Mouse (Mus musculus) lung, postnatal 0 days (tissue): ENCODE data around the gene Gm11559. TPM values are rescaled to one million over a fixed set of nuclear protein-coding genes. Genes with fewer than 3 reads are reported as not detected.
"Not testable (repeated sequence)": the region's sequence is repeated elsewhere in the genome, so short reads cannot be mapped to it uniquely, and the experiment has no call there.

ENCODE experiments used
- ATAC-seq: fragments of 200-750 bp; cut with Nextera tagmentation; 2 replicates; pipeline ENCODE4 v1.8.0; 2017; ENCODE audit warnings: moderate library complexity
- DNase-seq: peaks from one replicate; pipeline ENCODE4 v3.0.0-alpha.2; 2016; ENCODE audit warnings: low spot score
- H3K27ac ChIP-seq: fragments of 300-500 bp; sonication (generic); 2 replicates; pipeline ENCODE4 v1.5.1; 2014; ENCODE audit warnings: antibody characterized with exemption, mild to moderate bottlenecking, low read length, mixed read lengths
- H3K27me3 ChIP-seq: fragments of 300-500 bp; sonication (generic); replicated peaks from 2 replicates; pipeline ENCODE4 v1.6.1; 2014; ENCODE audit warnings: low read length, mixed read lengths; ENCODE audit not compliant: insufficient read depth
- H3K36me3 ChIP-seq: fragments of 300-500 bp; sonication (generic); 2 replicates; pipeline ENCODE4 v1.6.1; 2014; ENCODE audit warnings: low read length, mixed read lengths; ENCODE audit not compliant: insufficient read depth
- H3K4me1 ChIP-seq: fragments of 300-500 bp; sonication (generic); 2 replicates; pipeline ENCODE4 v1.6.1; 2014; ENCODE audit warnings: antibody characterized with exemption, low read depth, low read length, mixed read lengths; ENCODE audit not compliant: insufficient read depth
- H3K4me2 ChIP-seq: fragments of 300-500 bp; sonication (generic); replicated peaks from 2 replicates; pipeline ENCODE4 v1.6.1; 2014; ENCODE audit warnings: low read depth, mild to moderate bottlenecking, low read length, moderate library complexity, mixed read lengths
- H3K4me3 ChIP-seq: fragments of 300-500 bp; sonication (generic); 2 replicates; pipeline ENCODE4 v1.5.1; 2014; ENCODE audit warnings: low read depth, low read length
- H3K9ac ChIP-seq: fragments of 300-500 bp; sonication (generic); replicated peaks from 2 replicates; pipeline ENCODE4 v1.6.1; 2014; ENCODE audit warnings: low read depth, mild to moderate bottlenecking
- H3K9me3 ChIP-seq: fragments of 300-500 bp; sonication (generic); 2 replicates; pipeline ENCODE4 v1.6.1; 2016; ENCODE audit warnings: low read length, mixed read lengths
- CTCF ChIP-seq: IDR thresholded peaks from 2 replicates; pipeline ENCODE4 v1.5.1; 2016; ENCODE audit warnings: antibody characterized with exemption, mild to moderate bottlenecking
- EP300 ChIP-seq: IDR thresholded peaks from 2 replicates; pipeline ENCODE4 v1.6.1; 2016; ENCODE audit warnings: antibody characterized with exemption, mild to moderate bottlenecking, control low read depth
- WGBS: fragments of 180-500 bp; shearing (Covaris S2); extraction: QIAGEN DNeasy Blood & Tissue Kit; methylation state at CpG from one replicate; pipeline ENCODE4 v1.1.7; 2014; 5-methylcytosine and 5-hydroxymethylcytosine counted together
- polyA plus RNA-seq: library from polyadenylated mRNA; unstranded; fragments of >200 nt; fragmentation: Nextera tagmentation; extraction: Ambion mirVana; gene quantifications from 2 replicates; pipeline ENCODE4 v1.2.1, GENCODE M21; 2015

Gene Gm11559
- polyA plus RNA-seq, result not detected in 2 replicates

DNA sequence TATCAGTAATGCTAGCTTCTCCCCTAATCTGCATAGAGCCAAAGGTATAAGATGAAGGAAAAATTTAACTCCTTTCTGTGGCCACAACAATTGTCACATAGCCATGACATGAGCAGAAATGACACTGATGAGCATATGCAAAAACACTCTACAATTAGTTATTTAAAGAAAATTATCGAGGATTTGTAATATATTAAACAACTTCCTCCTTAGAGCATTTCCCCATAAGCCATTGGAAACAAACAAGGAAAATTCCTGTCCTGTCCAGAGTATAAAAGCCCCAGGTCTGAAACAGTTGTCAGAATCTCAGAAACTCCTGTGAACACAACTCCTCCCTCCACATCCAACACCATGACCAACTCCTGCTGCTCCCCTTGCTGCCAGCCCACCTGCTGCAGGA, at the start of gene Gm11559:
Gene Gm11559, plus strand, starts transcription at position 301 of the 400 bp plus-strand sequence.
- H3K4me1 ChIP-seq, H3K4me3 ChIP-seq, H3K9me3 ChIP-seq, H3K9ac ChIP-seq, H3K27ac ChIP-seq, H3K36me3 ChIP-seq, ATAC-seq, DNase-seq, H3K4me2 ChIP-seq, H3K27me3 ChIP-seq: not testable (repeated sequence)
- WGBS, result 43% methylated on average over 1 of the region's 1 CpGs

DNA sequence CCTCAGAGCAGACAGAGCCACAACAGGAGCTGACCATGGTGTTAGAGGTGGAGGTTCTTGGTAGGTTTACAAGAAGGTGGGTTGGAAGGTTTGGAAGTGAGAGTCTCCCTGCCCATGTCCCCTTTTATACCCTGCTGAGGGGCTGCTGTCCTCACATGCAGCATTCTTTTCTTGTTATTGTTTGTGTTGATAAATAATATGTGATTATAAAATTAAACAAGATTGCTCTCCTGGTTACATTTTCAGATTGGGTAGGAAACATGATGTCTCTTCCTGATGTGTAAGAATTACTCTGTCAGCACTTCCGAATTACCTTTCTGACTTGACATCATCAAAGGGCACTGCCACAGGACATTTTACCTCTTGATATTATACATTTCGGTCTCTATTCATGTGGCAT, 48.7 kb upstream of the Gm11559 start, which contains the start of gene Gm11564:
Gene Gm11564, minus strand, starts transcription at position 101 of the 400 bp plus-strand sequence.
- not testable (repeated sequence) for DNase-seq, ATAC-seq, H3K9me3 ChIP-seq, H3K4me3 ChIP-seq, H3K4me1 ChIP-seq, H3K9ac ChIP-seq, H3K4me2 ChIP-seq, H3K27me3 ChIP-seq, H3K27ac ChIP-seq, H3K36me3 ChIP-seq
- WGBS, result 73% methylated on average over 2 of the region's 2 CpGs

DNA sequence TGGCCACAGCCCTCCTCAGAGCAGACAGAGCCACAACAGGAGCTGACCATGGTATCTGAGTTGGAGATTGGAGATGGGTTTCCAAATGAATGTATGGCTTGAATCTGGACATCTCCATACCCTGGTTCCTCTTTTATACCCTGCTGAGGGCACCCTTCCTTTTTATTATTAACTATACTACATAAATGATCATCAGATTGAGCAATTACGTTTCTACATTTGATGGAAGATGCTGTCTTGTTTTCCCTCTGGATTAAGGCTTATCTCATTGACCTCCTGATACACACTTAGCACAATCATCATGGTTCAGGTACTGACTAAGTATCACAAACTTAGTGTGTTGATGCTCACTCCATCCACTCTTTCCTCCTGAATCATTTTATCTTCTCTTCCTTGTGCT, 26.3 kb upstream of the Gm11559 start, which contains the start of gene 2300003K06Rik:
Gene 2300003K06Rik, minus strand, starts transcription at position 101 of the 400 bp plus-strand sequence.
- no peaks in the 10 kb centered on the region for H3K9me3 ChIP-seq
- H3K36me3 ChIP-seq, result no peaks in the 10 kb centered on the region
- no peaks in the 10 kb centered on the region for H3K27me3 ChIP-seq
- H3K4me3 ChIP-seq, result no peak within 1 kb of the TSS
- no peak within 1 kb of the TSS for H3K9ac ChIP-seq
- TF ChIP-seq CTCF, result no peak
- no peak for TF ChIP-seq EP300
- 70% methylated on average over 1 of the region's 1 CpGs for WGBS
- H3K4me2 ChIP-seq, result no peak within 1 kb of the TSS
- DNase-seq (no peak), ATAC-seq (no peak)
- no peak within 1 kb of the TSS for H3K27ac ChIP-seq
- no peaks in the 10 kb centered on the region for H3K4me1 ChIP-seq

DNA sequence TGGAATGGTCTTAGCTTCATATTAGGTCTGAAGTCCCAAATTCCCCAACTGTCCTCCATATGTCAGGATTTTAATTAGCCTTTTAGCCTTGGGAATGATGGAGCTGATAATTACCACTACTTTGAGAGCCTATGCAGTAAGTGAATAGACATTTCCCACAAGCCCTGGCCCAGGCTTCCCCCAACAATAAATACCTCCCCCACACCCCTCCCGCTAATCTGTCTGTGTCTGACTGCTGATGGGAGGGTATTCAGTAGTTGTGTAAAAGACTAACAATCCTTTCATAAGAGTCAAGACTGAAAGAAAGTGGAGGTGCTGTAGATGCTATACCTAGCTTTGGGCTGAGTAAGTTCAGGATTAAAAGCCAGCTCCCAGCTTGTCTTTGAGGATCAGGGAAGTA, 22.1 kb upstream of the Gm11559 start:
- Histone ChIP-seq H3K9ac (no peak overlapping the region), H3K4me1 (no peaks in the 10 kb centered on the region), H3K27me3 (no peaks in the 10 kb centered on the region), H3K27ac (no peak overlapping the region), H3K9me3 (no peaks in the 10 kb centered on the region), H3K36me3 (no peaks in the 10 kb centered on the region), H3K4me3 (no peak overlapping the region), H3K4me2 (no peak overlapping the region)
- DNase-seq, result no peak
- 82% methylated on average over 1 of the region's 1 CpGs for WGBS
- ATAC-seq, result no peak
- TF ChIP-seq EP300 (no peak), CTCF (no peak)

DNA sequence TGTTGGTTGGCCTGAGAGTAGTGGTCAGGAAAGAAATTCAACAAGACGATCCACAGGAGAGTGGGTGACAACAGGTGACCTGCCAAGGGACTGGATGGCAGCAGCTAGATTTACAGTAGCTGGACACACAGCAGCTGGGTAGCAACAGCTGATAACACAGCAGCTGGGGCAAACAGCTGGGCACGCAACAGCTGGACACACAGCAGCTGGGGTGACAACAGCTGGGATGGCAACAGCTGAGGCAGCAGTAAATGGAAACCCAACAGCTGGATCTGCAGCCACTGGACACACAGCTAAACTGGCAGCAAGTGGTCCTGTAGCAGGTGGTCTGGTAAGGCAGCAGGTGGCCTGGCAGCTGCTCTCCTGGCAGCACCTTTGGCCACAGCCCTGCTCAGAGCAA, 17.5 kb upstream of the Gm11559 start:
- WGBS, result 79% methylated on average over 2 of the region's 2 CpGs
- H3K27me3 ChIP-seq, result no peaks in the 10 kb centered on the region
- no peak for DNase-seq
- no peak overlapping the region for H3K9ac ChIP-seq
- H3K27ac ChIP-seq, result no peak overlapping the region
- no peaks in the 10 kb centered on the region for H3K4me1 ChIP-seq
- no peak overlapping the region for H3K4me3 ChIP-seq
- no peaks in the 10 kb centered on the region for H3K9me3 ChIP-seq
- H3K4me2 ChIP-seq, result no peak overlapping the region
- H3K36me3 ChIP-seq, result no peaks in the 10 kb centered on the region
- ATAC-seq, result no peak
- TF ChIP-seq CTCF (no peak), EP300 (no peak)

DNA sequence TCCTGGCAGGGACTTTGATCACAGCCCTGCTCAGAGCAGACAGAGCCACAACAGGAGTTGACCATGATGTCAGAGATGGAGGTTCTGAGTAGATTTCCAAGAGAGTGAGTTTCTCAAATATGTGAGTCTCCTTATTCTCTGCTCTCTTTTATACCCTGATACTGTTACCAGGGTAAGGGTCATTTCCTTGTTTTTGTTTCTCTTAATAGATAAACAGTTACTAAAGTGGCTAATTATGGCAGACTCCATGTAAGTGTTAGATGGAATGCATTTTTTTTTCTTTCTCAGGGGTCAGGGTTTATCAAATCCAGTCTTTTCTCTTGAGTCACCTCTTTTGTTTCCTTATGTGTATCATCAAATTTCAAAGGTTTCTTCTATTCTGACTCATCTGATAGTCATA, 12.8 kb upstream of the Gm11559 start, which contains the start of gene Krtap4-16:
Gene Krtap4-16, minus strand, starts transcription at position 101 of the 400 bp plus-strand sequence.
- TF ChIP-seq CTCF, result no peak
- no peak for TF ChIP-seq EP300
- Histone ChIP-seq H3K4me2 (no peak within 1 kb of the TSS), H3K27ac (no peak within 1 kb of the TSS), H3K36me3 (no peaks in the 10 kb centered on the region), H3K27me3 (no peaks in the 10 kb centered on the region), H3K4me3 (no peak within 1 kb of the TSS), H3K4me1 (no peaks in the 10 kb centered on the region), H3K9me3 (no peaks in the 10 kb centered on the region), H3K9ac (no peak within 1 kb of the TSS)
- DNase-seq (no peak), ATAC-seq (no peak)

DNA sequence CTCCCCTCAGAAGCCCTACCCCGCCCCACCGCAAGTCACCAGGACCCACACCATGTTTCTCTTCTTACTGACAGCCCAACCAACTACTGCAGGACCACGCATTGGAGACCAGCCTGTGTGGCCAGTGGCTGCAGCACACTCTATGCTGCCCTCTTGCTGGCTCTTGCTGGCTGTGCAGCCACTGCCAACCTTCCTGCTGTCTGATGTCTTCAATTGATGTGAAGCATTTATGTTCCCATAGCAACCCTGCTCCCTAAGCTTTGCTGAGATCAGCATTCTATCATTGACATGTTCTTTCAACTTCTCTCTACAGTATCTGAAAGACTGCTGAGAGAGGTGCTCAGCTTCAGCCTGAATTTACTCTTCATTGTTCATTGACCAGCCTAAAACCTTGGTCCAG, 10.2 kb upstream of the Gm11559 start:
- Histone ChIP-seq H3K4me1 (no peaks in the 10 kb centered on the region), H3K9ac (no peak overlapping the region), H3K36me3 (no peaks in the 10 kb centered on the region), H3K4me3 (no peak overlapping the region), H3K27ac (no peak overlapping the region), H3K9me3 (no peaks in the 10 kb centered on the region), H3K27me3 (no peaks in the 10 kb centered on the region), H3K4me2 (no peak overlapping the region)
- ATAC-seq, result no peak
- DNase-seq, result peak; percentile 15
- WGBS, result 46% methylated on average over 3 of the region's 3 CpGs
- no peak for TF ChIP-seq EP300
- TF ChIP-seq CTCF, result peak; percentile 61
